Mouse (Mus musculus): ENCODE results near the gene Cdc14b. TPM values are rescaled to one million over a fixed set of nuclear protein-coding genes. Genes with fewer than 3 reads are reported as not detected.

The Cdc14b gene
- polyA plus RNA-seq, 1 experiment from 2014 or later: 3.0 TPM

DNA sequence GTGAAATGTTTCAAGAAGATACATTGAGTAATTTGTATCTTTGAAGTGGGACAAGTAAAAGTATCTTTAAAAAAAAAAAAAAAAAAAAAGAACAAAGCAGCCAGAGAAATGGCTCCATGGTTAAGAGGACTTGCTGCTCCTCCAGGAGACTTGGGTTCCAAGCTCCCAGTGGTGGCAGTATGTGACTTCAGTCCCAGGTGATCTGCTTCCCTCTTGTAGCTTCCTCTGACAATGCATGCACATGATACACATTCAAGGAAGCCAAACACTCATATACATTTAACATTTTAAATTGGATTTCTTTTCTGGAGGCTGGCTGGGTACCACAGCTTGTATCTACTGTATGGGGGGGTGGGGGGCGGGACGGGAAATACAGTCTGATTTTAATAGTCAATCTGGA, 120.4 kb downstream of the Cdc14b start:
- 61% methylated on average over 2 of the region's 2 CpGs for WGBS
- DNase-seq (ENCODE audit: low spot score) (no peak), ATAC-seq (ENCODE audit: low FRiP score) (no peak)
- no peak overlapping the region for H3K4me2 ChIP-seq (replicated peaks)
- H3K4me1 ChIP-seq (replicated peaks; ENCODE audit: control insufficient read depth, insufficient read depth, low read length): peaks cover 5% of the 10 kb centered on the region; the same call in 1 of the 2 replicates
- H3K27me3 ChIP-seq (ENCODE audit: control insufficient read depth, insufficient read depth, low read length): no peaks in the 10 kb centered on the region
- H3K4me3 ChIP-seq (replicated peaks; ENCODE audit: low read length): no peak overlapping the region
- H3K9ac ChIP-seq: no peak overlapping the region
- no peaks in the 10 kb centered on the region for H3K9me3 ChIP-seq (ENCODE audit: control insufficient read depth, low read length)
- no peak overlapping the region for H3K27ac ChIP-seq
- H3K36me3 ChIP-seq (replicated peaks; ENCODE audit: control insufficient read depth, insufficient read depth): no peaks in the 10 kb centered on the region

DNA sequence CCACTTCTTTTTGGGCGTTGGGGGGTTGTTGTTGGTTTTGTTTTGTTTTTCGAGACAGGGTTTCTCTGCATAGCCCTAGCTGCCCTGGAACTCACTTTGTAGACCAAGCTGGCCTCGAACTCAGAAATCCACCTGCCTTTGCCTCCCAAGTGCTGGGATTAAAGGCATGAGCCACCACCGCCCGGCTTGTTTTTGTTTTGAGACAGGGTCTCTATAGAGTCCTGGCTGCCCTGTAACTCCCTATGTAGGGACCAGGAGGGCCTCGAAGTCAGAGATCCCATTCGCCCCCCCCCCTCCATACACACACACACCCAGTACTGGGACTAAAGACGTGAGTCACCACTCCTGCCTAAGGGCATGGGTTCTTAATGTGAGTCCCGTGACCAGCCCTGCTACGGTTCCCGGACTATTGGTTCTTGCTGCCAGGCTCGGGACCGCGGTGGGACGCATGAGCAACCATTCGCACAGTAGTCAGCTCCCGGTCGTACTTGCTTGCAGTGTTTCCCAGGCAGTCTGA, 121.3 kb downstream of the Cdc14b start:
- Histone ChIP-seq H3K9me3 (ENCODE audit: control insufficient read depth, low read length) (no peaks in the 10 kb centered on the region), H3K4me3 (replicated peaks; ENCODE audit: low read length) (peak overlapping the region; percentile 91), H3K4me1 (replicated peaks; ENCODE audit: control insufficient read depth, insufficient read depth, low read length) (peaks cover 5% of the 10 kb centered on the region; the same call in 1 of the 2 replicates), H3K27ac (no peak overlapping the region), H3K4me2 (replicated peaks) (peak overlapping the region; percentile 92), H3K36me3 (replicated peaks; ENCODE audit: control insufficient read depth, insufficient read depth) (no peaks in the 10 kb centered on the region), H3K9ac (peak overlapping the region; percentile 13; the same call in 1 of the 2 replicates), H3K27me3 (ENCODE audit: control insufficient read depth, insufficient read depth, low read length) (no peaks in the 10 kb centered on the region)
- DNase-seq (ENCODE audit: low spot score) (no peak), ATAC-seq (ENCODE audit: low FRiP score) (peak; percentile 24; the same call in 1 of the 2 replicates)
- under 1% methylated on average over 18 of the region's 18 CpGs for WGBS

DNA sequence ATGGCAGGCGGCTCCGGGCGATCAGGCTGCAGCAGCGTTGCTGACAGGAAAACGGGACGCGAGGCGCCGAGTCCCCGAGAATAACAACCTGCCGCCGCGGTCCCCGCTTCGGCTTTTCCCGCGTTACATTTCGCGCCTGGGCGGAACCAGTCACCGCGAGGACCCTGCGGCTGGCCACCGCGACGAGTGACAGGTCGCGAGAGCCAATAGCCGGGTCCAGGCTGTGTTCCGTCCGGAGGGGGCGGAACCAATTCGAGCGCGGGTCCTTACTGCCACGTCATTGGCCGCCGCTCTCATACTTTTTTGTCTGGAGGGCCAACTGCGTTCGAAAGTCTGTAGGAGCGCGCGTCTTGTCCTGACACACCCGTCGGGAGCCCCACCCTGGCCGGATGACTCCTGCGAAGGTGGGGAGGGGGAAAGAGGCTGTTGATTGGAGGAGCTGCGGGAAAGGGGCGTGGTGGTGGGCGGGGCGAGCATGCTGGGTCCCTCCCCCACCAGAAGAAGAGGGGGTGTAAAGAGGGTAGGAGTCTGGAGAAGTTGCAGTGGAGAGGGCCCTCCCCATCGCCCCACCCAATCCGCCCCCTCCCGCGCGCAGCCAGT, 121.9 kb downstream of the Cdc14b start, which contains the start of gene Zfp367:
Gene Zfp367, minus strand, starts transcription at position 120 of the 600 bp plus-strand sequence.
- peak; percentile 93 for DNase-seq (ENCODE audit: low spot score)
- Histone ChIP-seq H3K9ac (peak within 1 kb of the TSS; percentile 62), H3K27ac (peak within 1 kb of the TSS; percentile 54), H3K27me3 (ENCODE audit: control insufficient read depth, insufficient read depth, low read length) (no peaks in the 10 kb centered on the region), H3K4me1 (replicated peaks; ENCODE audit: control insufficient read depth, insufficient read depth, low read length) (peaks cover 5% of the 10 kb centered on the region; the same call in 1 of the 2 replicates), H3K9me3 (ENCODE audit: control insufficient read depth, low read length) (no peaks in the 10 kb centered on the region), H3K4me2 (replicated peaks) (peak within 1 kb of the TSS; percentile 92), H3K4me3 (replicated peaks; ENCODE audit: low read length) (peak within 1 kb of the TSS; percentile 91), H3K36me3 (replicated peaks; ENCODE audit: control insufficient read depth, insufficient read depth) (no peaks in the 10 kb centered on the region)
- WGBS: under 1% methylated on average over 52 of the region's 56 CpGs
- ATAC-seq (ENCODE audit: low FRiP score): peak; percentile 98

DNA sequence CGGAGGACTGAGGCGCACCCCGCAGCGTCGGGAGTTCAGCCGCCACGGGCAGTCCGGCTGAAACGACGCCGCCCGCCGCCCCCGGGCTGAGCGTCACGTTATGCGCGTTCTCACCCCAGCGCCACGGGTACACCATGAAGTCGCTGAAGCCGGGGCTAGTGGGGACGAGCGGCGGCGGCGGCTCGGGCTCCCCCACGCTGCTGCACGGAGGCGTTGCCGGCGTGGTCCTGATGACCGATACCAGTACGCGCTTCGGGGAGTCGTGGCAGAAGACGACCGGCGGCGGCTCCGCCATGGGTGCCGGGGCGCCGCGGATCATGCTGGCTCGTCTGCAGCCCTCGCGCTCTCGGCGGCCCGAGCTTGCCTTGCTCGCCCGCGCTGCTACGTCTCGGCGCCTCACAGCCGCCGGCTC, 122.4 kb downstream of the Cdc14b start:
- DNase-seq (ENCODE audit: low spot score) (no peak), ATAC-seq (ENCODE audit: low FRiP score) (peak; percentile 54)
- Histone ChIP-seq H3K4me3 (replicated peaks; ENCODE audit: low read length) (peak overlapping the region; percentile 91), H3K4me1 (replicated peaks; ENCODE audit: control insufficient read depth, insufficient read depth, low read length) (peaks cover 5% of the 10 kb centered on the region; the same call in 1 of the 2 replicates), H3K9me3 (ENCODE audit: control insufficient read depth, low read length) (no peaks in the 10 kb centered on the region), H3K9ac (peak overlapping the region; percentile 62), H3K27me3 (ENCODE audit: control insufficient read depth, insufficient read depth, low read length) (no peaks in the 10 kb centered on the region), H3K36me3 (replicated peaks; ENCODE audit: control insufficient read depth, insufficient read depth) (no peaks in the 10 kb centered on the region), H3K27ac (peak overlapping the region; percentile 54), H3K4me2 (replicated peaks) (peak overlapping the region; percentile 92)
- WGBS: 0% methylated on average over 31 of the region's 61 CpGs

DNA sequence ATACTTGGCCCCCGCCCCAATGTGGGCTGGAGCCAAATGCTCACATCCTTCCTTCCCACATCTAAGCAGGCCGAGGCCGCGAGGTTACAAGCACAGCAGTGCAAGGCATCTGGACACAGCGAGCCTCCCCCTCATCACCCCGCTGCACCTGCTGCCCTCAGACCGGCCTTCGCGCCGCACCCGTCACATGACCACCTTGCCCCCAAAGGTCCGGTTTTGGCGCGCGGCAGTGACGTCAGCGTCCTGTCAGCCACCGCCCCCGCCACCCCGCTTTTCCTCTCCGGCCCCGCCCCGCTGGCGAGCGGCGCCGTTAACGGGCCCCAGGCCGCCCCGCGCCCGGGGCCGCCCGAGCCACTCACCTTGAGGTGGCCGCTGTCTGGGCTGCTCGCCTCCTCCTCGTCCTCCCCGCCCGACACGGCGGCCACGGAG, 122.8 kb downstream of the Cdc14b start:
- Histone ChIP-seq H3K9me3 (ENCODE audit: control insufficient read depth, low read length) (no peaks in the 10 kb centered on the region), H3K27ac (peak overlapping the region; percentile 54), H3K4me3 (replicated peaks; ENCODE audit: low read length) (peak overlapping the region; percentile 91), H3K36me3 (replicated peaks; ENCODE audit: control insufficient read depth, insufficient read depth) (no peaks in the 10 kb centered on the region), H3K9ac (peak overlapping the region; percentile 62), H3K4me1 (replicated peaks; ENCODE audit: control insufficient read depth, insufficient read depth, low read length) (peaks cover 5% of the 10 kb centered on the region; the same call in 1 of the 2 replicates), H3K4me2 (replicated peaks) (peak overlapping the region; percentile 92), H3K27me3 (ENCODE audit: control insufficient read depth, insufficient read depth, low read length) (no peaks in the 10 kb centered on the region)
- ATAC-seq (ENCODE audit: low FRiP score) (peak; percentile 41), DNase-seq (ENCODE audit: low spot score) (peak; percentile 75)
- 1% methylated on average over 42 of the region's 42 CpGs for WGBS

DNA sequence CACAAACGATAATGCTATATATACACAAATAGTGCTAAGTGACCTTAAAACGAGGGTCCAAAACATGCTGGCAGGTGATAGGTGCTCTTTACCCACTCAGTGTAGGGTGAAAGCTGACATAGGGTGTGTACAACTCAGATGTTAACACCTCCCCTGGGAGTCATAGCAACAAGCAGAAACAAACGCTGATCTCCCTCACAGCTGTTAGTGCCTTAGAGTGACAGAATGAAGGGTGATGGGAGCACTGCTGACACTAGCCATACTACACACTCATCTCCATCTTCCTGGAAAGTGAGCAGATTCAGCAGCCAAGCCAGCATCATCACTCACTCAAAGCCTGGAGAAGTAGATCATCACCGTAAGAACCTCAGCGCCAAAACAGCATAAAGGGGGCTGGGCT, 125.0 kb downstream of the Cdc14b start:
- H3K36me3 ChIP-seq (replicated peaks; ENCODE audit: control insufficient read depth, insufficient read depth): no peaks in the 10 kb centered on the region
- no peak overlapping the region for H3K27ac ChIP-seq
- WGBS: 70% methylated on average over 5 of the region's 5 CpGs
- H3K9me3 ChIP-seq (ENCODE audit: control insufficient read depth, low read length): no peaks in the 10 kb centered on the region
- no peaks in the 10 kb centered on the region for H3K27me3 ChIP-seq (ENCODE audit: control insufficient read depth, insufficient read depth, low read length)
- no peak overlapping the region for H3K9ac ChIP-seq
- ATAC-seq (ENCODE audit: low FRiP score): no peak
- no peak for DNase-seq (ENCODE audit: low spot score)
- no peak overlapping the region for H3K4me2 ChIP-seq (replicated peaks)
- peaks cover 5% of the 10 kb centered on the region; the same call in 1 of the 2 replicates for H3K4me1 ChIP-seq (replicated peaks; ENCODE audit: control insufficient read depth, insufficient read depth, low read length)
- H3K4me3 ChIP-seq (replicated peaks; ENCODE audit: low read length): no peak overlapping the region

Other genes with a start within 250 kb of the Cdc14b start
- not detected in 2 replicates for gene Hsd17b3, start 186.1 kb downstream of the Cdc14b start, polyA plus RNA-seq (2014; fragmentation: Nextera tagmentation; extraction: Ambion mirVana)
- gene Slc35d2, start 145.9 kb downstream of the Cdc14b start, polyA plus RNA-seq (2014; fragmentation: Nextera tagmentation; extraction: Ambion mirVana): 1.2 and 1.7 TPM in 2 replicates
- 5.8 and 8.0 TPM in 2 replicates for gene Zfp367, start 122.1 kb downstream of the Cdc14b start, polyA plus RNA-seq (2014; fragmentation: Nextera tagmentation; extraction: Ambion mirVana)
- gene Habp4, start 113.5 kb downstream of the Cdc14b start, polyA plus RNA-seq (2014; fragmentation: Nextera tagmentation; extraction: Ambion mirVana): 52.4 and 65.2 TPM in 2 replicates
- gene Aaed1, start 37.4 kb upstream of the Cdc14b start, polyA plus RNA-seq (2014; fragmentation: Nextera tagmentation; extraction: Ambion mirVana): 15.4 and 15.8 TPM in 2 replicates
- 168 and 171 TPM in 2 replicates for gene Ctsl, start 95.6 kb upstream of the Cdc14b start, polyA plus RNA-seq (2014; fragmentation: Nextera tagmentation; extraction: Ambion mirVana)
- gene Cdk20, start 157.0 kb upstream of the Cdc14b start, polyA plus RNA-seq (2014; fragmentation: Nextera tagmentation; extraction: Ambion mirVana): 20.8 and 22.5 TPM in 2 replicates
- not detected in 2 replicates for gene Fam240b, start 222.5 kb upstream of the Cdc14b start, polyA plus RNA-seq (2014; fragmentation: Nextera tagmentation; extraction: Ambion mirVana)

Measured in hindbrain, embryonic 14.5 days (tissue).